Mouse (Mus musculus) bone marrow, adult 2 months (tissue): ENCODE measurements around the gene Mrgpra2b. TPM values are rescaled to one million over a fixed set of nuclear protein-coding genes. Genes with fewer than 3 reads are reported as not detected.
"Not testable (repeated sequence)": the region's sequence is repeated elsewhere in the genome, so short reads cannot be mapped to it uniquely, and the experiment has no call there.

Source experiments
- H3K27ac ChIP-seq: fragments of 200-500 bp; 2 replicates; pipeline ENCODE4 v1.5.1; 2012; ENCODE audit warnings: low read depth, mild to moderate bottlenecking, control low read depth, inconsistent platforms, low read length; ENCODE audit not compliant: control insufficient read depth, poor library complexity, insufficient read depth
- H3K4me1 ChIP-seq: fragments of 200-500 bp; 2 replicates; pipeline ENCODE4 v1.6.1; 2011; ENCODE audit warnings: low read length; ENCODE audit not compliant: control insufficient read depth, insufficient read depth
- H3K4me3 ChIP-seq: fragments of 200-500 bp; replicated peaks from 2 replicates; pipeline ENCODE3; 2011; ENCODE audit warnings: mild to moderate bottlenecking, low read depth, low read length, control low read depth; ENCODE audit not compliant: control insufficient read depth
- CTCF ChIP-seq: fragments of 200-500 bp; IDR thresholded peaks from 2 replicates; pipeline ENCODE4 v1.5.1; 2011; ENCODE audit warnings: low read length, control low read depth; ENCODE audit not compliant: control insufficient read depth, insufficient read depth
- POLR2A ChIP-seq: fragments of 200-500 bp; IDR thresholded peaks from 2 replicates; pipeline ENCODE4 v1.6.1; 2011; ENCODE audit warnings: low read depth, mild to moderate bottlenecking, control low read depth, low read length, borderline replicate concordance; ENCODE audit not compliant: control insufficient read depth
- WGBS: fragments of 180-500 bp; shearing (Covaris S2); methylation state at CpG from one replicate; pipeline ENCODE4 v1.1.7; 2018; 5-methylcytosine and 5-hydroxymethylcytosine counted together
- polyA plus RNA-seq: library from polyadenylated mRNA; stranded (reverse); fragments of >200 nt; gene quantifications from 2 replicates; pipeline ENCODE4 v1.2.4, GENCODE M21; 2011; ENCODE audit warnings: low replicate concordance; ENCODE audit not compliant: missing spikeins, insufficient read depth, insufficient read length

Mrgpra2b gene
- polyA plus RNA-seq = 6.9 and 8.9 TPM in 2 replicates

- Histone ChIP-seq H3K27ac (no peak within 1 kb of the TSS), H3K4me1 (no peaks in the 10 kb centered on the region), H3K4me3 (no peak within 1 kb of the TSS)
- TF ChIP-seq POLR2A = no peak
- TF ChIP-seq CTCF = no peak
Observed at GRCm38 (mm10) chr7:47528762-47529161, at the start of gene Mrgpra2b. Gene Mrgpra2b, minus strand, starts transcription at chr7:47528862.

GRCm38 (mm10) chr7:47516379-47516778 lies 12.3 kb downstream of the Mrgpra2b start:
- H3K4me3 ChIP-seq = no peak overlapping the region
- no peak for TF ChIP-seq CTCF
- TF ChIP-seq POLR2A = no peak
- H3K4me1 ChIP-seq = no peaks in the 10 kb centered on the region
- H3K27ac ChIP-seq = no peak overlapping the region
- 59% methylated on average over 1 of the region's 1 CpGs for WGBS

- TF ChIP-seq CTCF (0 out of 2 replicates have a peak, but pooled peaks have one; percentile 8), POLR2A (no peak)
- H3K4me1 ChIP-seq = no peaks in the 10 kb centered on the region
- 52% methylated on average over 2 of the region's 2 CpGs for WGBS
- no peak overlapping the region for H3K4me3 ChIP-seq
- H3K27ac ChIP-seq = no peak overlapping the region
Observed at GRCm38 (mm10) chr7:47515050-47515449, 13.6 kb downstream of the Mrgpra2b start.

GRCm38 (mm10) chr7:47502953-47503352 lies 25.7 kb downstream of the Mrgpra2b start:
- 72% methylated on average over 4 of the region's 4 CpGs for WGBS
- Histone ChIP-seq H3K27ac (no peak overlapping the region), H3K4me3 (no peak overlapping the region), H3K4me1 (peaks cover 1% of the 10 kb centered on the region; the same call in 1 of the 2 replicates)
- TF ChIP-seq CTCF (no peak), POLR2A (no peak)

GRCm38 (mm10) chr7:47491266-47491665 lies 37.4 kb downstream of the Mrgpra2b start:
- not testable (repeated sequence) for H3K4me1 ChIP-seq, H3K27ac ChIP-seq, H3K4me3 ChIP-seq

GRCm38 (mm10) chr7:47489438-47489837 lies 39.2 kb downstream of the Mrgpra2b start:
- not testable (repeated sequence) for H3K4me3 ChIP-seq, H3K4me1 ChIP-seq, H3K27ac ChIP-seq
- no CpG with 5 or more reads among the region's 1 CpGs for WGBS

GRCm38 (mm10) chr7:47483181-47483580 lies 45.5 kb downstream of the Mrgpra2b start:
- H3K27ac ChIP-seq, H3K4me1 ChIP-seq, H3K4me3 ChIP-seq: not testable (repeated sequence)

- H3K4me3 ChIP-seq, H3K27ac ChIP-seq, H3K4me1 ChIP-seq: not testable (repeated sequence)
- WGBS = 54% methylated on average over 2 of the region's 3 CpGs
Observed at GRCm38 (mm10) chr7:47473904-47474303, 54.8 kb downstream of the Mrgpra2b start.

- H3K4me1 ChIP-seq, H3K4me3 ChIP-seq, H3K27ac ChIP-seq: not testable (repeated sequence)
Observed at GRCm38 (mm10) chr7:47465278-47465981, 63.2 kb downstream of the Mrgpra2b start.

GRCm38 (mm10) chr7:47452015-47452414 lies 76.6 kb downstream of the Mrgpra2b start, which contains the start of gene Mrgpra2a:
Gene Mrgpra2a, minus strand, starts transcription at chr7:47452139.
- not testable (repeated sequence) for H3K4me1 ChIP-seq, H3K4me3 ChIP-seq, H3K27ac ChIP-seq
- no CpG with 5 or more reads among the region's 1 CpGs for WGBS

GRCm38 (mm10) chr7:47445729-47446128 lies 82.9 kb downstream of the Mrgpra2b start:
- not testable (repeated sequence) for H3K4me3 ChIP-seq, H3K27ac ChIP-seq, H3K4me1 ChIP-seq

GRCm38 (mm10) chr7:47436463-47436862 lies 92.2 kb downstream of the Mrgpra2b start:
- 44% methylated on average over 2 of the region's 2 CpGs for WGBS
- not testable (repeated sequence) for H3K4me3 ChIP-seq, H3K27ac ChIP-seq, H3K4me1 ChIP-seq

- not testable (repeated sequence) for H3K27ac ChIP-seq, H3K4me1 ChIP-seq, H3K4me3 ChIP-seq
Observed at GRCm38 (mm10) chr7:47427815-47428508, 100.7 kb downstream of the Mrgpra2b start.
